Mouse (Mus musculus): Measurements from ENCODE around the gene Slc19a3. TPM values are rescaled to one million over a fixed set of nuclear protein-coding genes. Genes with fewer than 3 reads are reported as not detected.
"Not testable (repeated sequence)": the region's sequence is repeated elsewhere in the genome, so short reads cannot be mapped to it uniquely, and the experiment has no call there.

The Slc19a3 gene
- polyA plus RNA-seq, 1 experiment = not detected

GRCm38 (mm10) chr1:83016556-83016955 lies 21.7 kb downstream of the Slc19a3 start:
- WGBS = 75% methylated on average over 1 of the region's 1 CpGs
- Histone ChIP-seq H3K27ac (ENCODE audit: insufficient read depth, low read depth, low read length) (no peak overlapping the region), H3K4me1 (ENCODE audit: control insufficient read depth, insufficient read depth, low read length) (no peaks in the 10 kb centered on the region), H3K4me3 (ENCODE audit: insufficient read depth, low read depth, low read length) (no peak overlapping the region)
- TF ChIP-seq POLR2A (IDR thresholded peaks at IDR 0.05; ENCODE audit: insufficient read depth, low read depth, low read length) (no peak), CTCF (IDR thresholded peaks at IDR 0.05; ENCODE audit: insufficient read depth, low read depth, low read length) (no peak)

GRCm38 (mm10) chr1:83015329-83015879 lies 22.8 kb downstream of the Slc19a3 start:
- H3K4me3 ChIP-seq (ENCODE audit: insufficient read depth, low read depth, low read length) = no peak overlapping the region
- TF ChIP-seq POLR2A (IDR thresholded peaks at IDR 0.05; ENCODE audit: insufficient read depth, low read depth, low read length) = no peak
- no peak for TF ChIP-seq CTCF (IDR thresholded peaks at IDR 0.05; ENCODE audit: insufficient read depth, low read depth, low read length)
- no peak overlapping the region for H3K27ac ChIP-seq (ENCODE audit: insufficient read depth, low read depth, low read length)
- H3K4me1 ChIP-seq (ENCODE audit: control insufficient read depth, insufficient read depth, low read length) = no peaks in the 10 kb centered on the region
- WGBS = 88% methylated on average over 10 of the region's 10 CpGs

GRCm38 (mm10) chr1:83014477-83014876 lies 23.8 kb downstream of the Slc19a3 start:
- Histone ChIP-seq H3K4me3 (ENCODE audit: insufficient read depth, low read depth, low read length) (no peak overlapping the region), H3K27ac (ENCODE audit: insufficient read depth, low read depth, low read length) (no peak overlapping the region), H3K4me1 (ENCODE audit: control insufficient read depth, insufficient read depth, low read length) (no peaks in the 10 kb centered on the region)
- TF ChIP-seq CTCF (IDR thresholded peaks at IDR 0.05; ENCODE audit: insufficient read depth, low read depth, low read length) (no peak), POLR2A (IDR thresholded peaks at IDR 0.05; ENCODE audit: insufficient read depth, low read depth, low read length) (no peak)
- whole genome bisulfite sequencing = 95% methylated on average over 3 of the region's 3 CpGs

GRCm38 (mm10) chr1:83007471-83007870 lies 30.8 kb downstream of the Slc19a3 start:
- 84% methylated on average over 6 of the region's 6 CpGs for WGBS

GRCm38 (mm10) chr1:83006218-83007179 lies 31.7 kb downstream of the Slc19a3 start:
- WGBS = 75% methylated on average over 8 of the region's 8 CpGs
- H3K4me1 ChIP-seq (ENCODE audit: control insufficient read depth, insufficient read depth, low read length) = no peaks in the 10 kb centered on the region
- H3K4me3 ChIP-seq (ENCODE audit: insufficient read depth, low read depth, low read length) = no peak overlapping the region
- no peak overlapping the region for H3K27ac ChIP-seq (ENCODE audit: insufficient read depth, low read depth, low read length)
- TF ChIP-seq POLR2A (IDR thresholded peaks at IDR 0.05; ENCODE audit: insufficient read depth, low read depth, low read length) (no peak), CTCF (IDR thresholded peaks at IDR 0.05; ENCODE audit: insufficient read depth, low read depth, low read length) (no peak)

More at GRCm38 (mm10) chr1:83007471-83007870, 30.8 kb downstream of the Slc19a3 start:
- H3K4me3 ChIP-seq (ENCODE audit: insufficient read depth, low read depth, low read length) = no peak overlapping the region
- H3K27ac ChIP-seq (ENCODE audit: insufficient read depth, low read depth, low read length) = no peak overlapping the region
- TF ChIP-seq POLR2A (IDR thresholded peaks at IDR 0.05; ENCODE audit: insufficient read depth, low read depth, low read length) = no peak
- no peak for TF ChIP-seq CTCF (IDR thresholded peaks at IDR 0.05; ENCODE audit: insufficient read depth, low read depth, low read length)
- H3K4me1 ChIP-seq (ENCODE audit: control insufficient read depth, insufficient read depth, low read length) = no peaks in the 10 kb centered on the region

GRCm38 (mm10) chr1:83000306-83000705 lies 37.9 kb downstream of the Slc19a3 start, which contains the start of gene Gm47959:
Gene Gm47959, plus strand, starts transcription at chr1:83000548.
- not testable (repeated sequence) for H3K4me3 ChIP-seq (ENCODE audit: insufficient read depth, low read depth, low read length); H3K4me1 ChIP-seq (ENCODE audit: control insufficient read depth, insufficient read depth, low read length); H3K27ac ChIP-seq (ENCODE audit: insufficient read depth, low read depth, low read length)
- WGBS = 98% methylated on average over 9 of the region's 9 CpGs

GRCm38 (mm10) chr1:82993947-82994346 lies 44.3 kb downstream of the Slc19a3 start:
- Histone ChIP-seq H3K4me3 (ENCODE audit: insufficient read depth, low read depth, low read length) (no peak overlapping the region), H3K27ac (ENCODE audit: insufficient read depth, low read depth, low read length) (no peak overlapping the region), H3K4me1 (ENCODE audit: control insufficient read depth, insufficient read depth, low read length) (no peaks in the 10 kb centered on the region)
- TF ChIP-seq CTCF (IDR thresholded peaks at IDR 0.05; ENCODE audit: insufficient read depth, low read depth, low read length) = no peak
- TF ChIP-seq POLR2A (IDR thresholded peaks at IDR 0.05; ENCODE audit: insufficient read depth, low read depth, low read length) = no peak
- WGBS = 74% methylated on average over 3 of the region's 3 CpGs

- no peak overlapping the region for H3K27ac ChIP-seq (ENCODE audit: insufficient read depth, low read depth, low read length)
- 95% methylated on average over 6 of the region's 6 CpGs for WGBS
- no peak overlapping the region for H3K4me3 ChIP-seq (ENCODE audit: insufficient read depth, low read depth, low read length)
- no peak for TF ChIP-seq CTCF (IDR thresholded peaks at IDR 0.05; ENCODE audit: insufficient read depth, low read depth, low read length)
- TF ChIP-seq POLR2A (IDR thresholded peaks at IDR 0.05; ENCODE audit: insufficient read depth, low read depth, low read length) = no peak
- no peaks in the 10 kb centered on the region for H3K4me1 ChIP-seq (ENCODE audit: control insufficient read depth, insufficient read depth, low read length)
Observed at GRCm38 (mm10) chr1:82992093-82992492, 46.2 kb downstream of the Slc19a3 start.

GRCm38 (mm10) chr1:82991596-82991995 lies 46.7 kb downstream of the Slc19a3 start:
- TF ChIP-seq POLR2A (IDR thresholded peaks at IDR 0.05; ENCODE audit: insufficient read depth, low read depth, low read length) (no peak), CTCF (IDR thresholded peaks at IDR 0.05; ENCODE audit: insufficient read depth, low read depth, low read length) (no peak)
- 94% methylated on average over 3 of the region's 3 CpGs for WGBS
- H3K4me1 ChIP-seq (ENCODE audit: control insufficient read depth, insufficient read depth, low read length) = no peaks in the 10 kb centered on the region
- H3K27ac ChIP-seq (ENCODE audit: insufficient read depth, low read depth, low read length) = no peak overlapping the region
- H3K4me3 ChIP-seq (ENCODE audit: insufficient read depth, low read depth, low read length) = no peak overlapping the region
